Mouse (Mus musculus) spleen, postnatal 4 days (tissue): ENCODE data around the gene Psmg1.

Source experiments
- DNase-seq, 2 experiments: peaks; one replicate each; pipeline ENCODE4 v3.0.0; 2022; ENCODE audit warnings: low spot score in 2 of 2

The Psmg1 gene

DNA sequence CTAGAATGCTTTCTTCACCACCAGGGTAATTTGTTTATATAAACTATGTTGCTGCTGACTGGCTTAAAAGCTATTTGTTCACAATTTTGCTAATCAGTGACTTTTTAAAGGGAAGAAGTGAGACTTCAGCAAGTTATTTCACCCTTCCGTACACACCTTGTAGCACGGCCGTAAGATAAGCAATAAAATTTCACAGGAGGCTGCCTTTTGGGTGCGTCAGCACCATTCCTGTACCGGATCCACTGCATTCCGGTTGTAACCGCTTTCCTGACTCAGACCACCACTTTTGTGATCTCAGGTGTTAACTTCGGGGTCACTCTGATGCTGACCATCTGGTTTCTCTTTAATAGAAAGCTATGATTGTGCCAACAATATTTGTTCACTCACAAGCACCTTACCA is 32.7 kb downstream of the Psmg1 start:
- DNase-seq, result no peak

GRCm38 (mm10) chr16:95956618-95957017 is 34.1 kb downstream of the Psmg1 start:
- DNase-seq, result no peak

DNA sequence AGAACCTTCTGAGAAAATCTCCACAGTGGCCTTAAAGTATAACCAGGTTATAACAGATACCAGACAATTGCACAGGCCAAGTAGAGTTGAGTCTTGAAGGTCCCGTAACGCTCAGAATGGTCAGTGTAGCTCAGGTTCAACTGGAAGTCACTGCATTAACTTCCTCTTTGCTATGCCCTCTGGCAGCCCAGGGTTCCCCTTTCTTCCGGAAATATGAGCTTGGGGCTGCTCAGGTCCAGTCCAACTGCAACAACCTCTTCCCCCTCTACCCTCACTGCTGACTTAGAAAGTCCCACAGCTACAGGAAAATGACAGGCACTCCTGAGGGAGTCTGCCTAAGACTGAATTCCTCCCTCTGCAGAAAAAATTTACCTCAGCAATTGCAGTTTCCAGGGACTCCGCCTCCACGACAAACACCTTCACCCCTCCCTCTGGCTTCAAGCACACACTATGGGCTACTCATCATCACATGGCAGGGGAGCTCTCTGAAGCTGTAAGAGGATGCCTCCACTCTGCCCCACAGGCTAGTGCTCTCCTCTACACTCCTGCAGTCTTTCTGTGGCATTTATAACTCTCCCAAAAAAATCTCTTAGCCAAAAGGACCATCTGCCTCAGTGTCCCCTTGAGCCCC is 34.9 kb downstream of the Psmg1 start:
- DNase-seq, result no peak

DNA sequence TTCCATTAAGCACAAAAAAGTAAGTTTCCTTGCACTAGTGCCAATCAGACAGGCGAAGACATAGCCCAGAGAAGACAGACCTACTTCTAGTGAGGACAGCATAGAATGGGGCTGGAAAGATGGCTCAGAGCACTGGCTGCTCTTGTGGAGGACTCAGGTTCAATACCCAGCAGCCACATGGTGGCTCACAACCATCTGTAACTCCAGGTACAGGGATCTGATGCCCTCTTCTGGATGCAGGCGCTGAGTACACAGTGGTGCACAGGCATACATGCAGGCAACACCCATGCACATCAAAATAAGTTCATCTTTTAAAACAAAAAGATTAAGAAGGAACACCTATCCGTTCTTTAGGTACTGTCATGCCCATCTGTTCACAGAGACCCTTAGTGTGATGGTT is 36.4 kb downstream of the Psmg1 start:
- DNase-seq, result no peak

- DNase-seq, result no peak
These were observed 37.6 kb downstream of the Psmg1 start for GRCm38 (mm10) chr16:95953159-95953650.

DNA sequence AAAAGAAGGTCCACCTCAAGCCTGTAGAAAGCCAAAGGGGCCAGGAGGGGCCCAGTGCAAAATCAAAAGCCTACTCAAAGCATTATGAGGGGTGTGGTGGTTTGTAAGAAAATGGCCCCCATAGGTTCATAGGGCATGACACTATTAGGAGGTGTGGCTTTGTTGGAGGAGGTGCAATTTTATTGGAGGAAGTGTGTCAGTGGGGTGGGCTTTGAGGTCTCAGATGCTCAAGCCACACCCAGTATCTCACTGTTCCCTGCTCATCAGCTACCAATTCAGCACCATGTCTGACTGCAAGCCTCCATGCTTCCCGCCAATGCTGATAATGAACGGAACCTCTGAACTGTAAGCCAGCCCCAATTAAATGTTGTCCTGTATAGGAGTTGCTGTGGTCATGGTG is 39.3 kb downstream of the Psmg1 start:
- DNase-seq, result no peak

GRCm38 (mm10) chr16:95945389-95946311 is 45.1 kb downstream of the Psmg1 start:
- peak in 1 of 2 experiments; percentile 47 for DNase-seq

- DNase-seq, result no peak
These were observed 47.6 kb downstream of the Psmg1 start for GRCm38 (mm10) chr16:95943186-95943585.

DNA sequence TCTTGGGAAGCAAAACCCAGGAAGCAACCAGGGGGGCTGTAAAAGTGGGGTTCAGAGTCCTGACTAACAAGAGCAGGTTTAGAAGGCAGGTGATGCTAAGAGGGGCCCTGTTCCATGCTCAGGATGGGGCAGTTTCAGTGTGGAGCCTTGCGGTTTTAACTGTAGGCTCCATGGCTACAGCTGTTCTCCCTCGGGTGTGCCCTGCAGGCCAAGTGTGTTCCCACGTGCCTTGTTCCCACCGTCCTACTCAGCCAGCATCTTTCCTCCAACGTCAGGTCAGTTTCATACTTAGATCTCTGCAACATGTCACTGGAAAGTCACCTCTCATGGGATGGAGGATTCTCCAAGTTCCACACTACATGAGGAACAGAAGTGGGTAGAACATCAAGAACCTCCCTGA is 49.2 kb downstream of the Psmg1 start:
- DNase-seq, result no peak

- DNase-seq, result no peak
These were observed 55.2 kb downstream of the Psmg1 start for GRCm38 (mm10) chr16:95935495-95935961.

GRCm38 (mm10) chr16:95932860-95933259 is 57.9 kb downstream of the Psmg1 start:
- DNase-seq, result no peak

GRCm38 (mm10) chr16:95931509-95931908 is 59.3 kb downstream of the Psmg1 start:
- DNase-seq, result no peak
